Mouse (Mus musculus) lung, postnatal 0 days (tissue): ENCODE measurements around the gene Sox9.

Source experiments
- CTCF ChIP-seq: IDR thresholded peaks from 2 replicates; pipeline ENCODE4 v1.5.1; 2016; ENCODE audit warnings: antibody characterized with exemption, mild to moderate bottlenecking
- EP300 ChIP-seq: IDR thresholded peaks from 2 replicates; pipeline ENCODE4 v1.6.1; 2016; ENCODE audit warnings: antibody characterized with exemption, mild to moderate bottlenecking, control low read depth

DNA sequence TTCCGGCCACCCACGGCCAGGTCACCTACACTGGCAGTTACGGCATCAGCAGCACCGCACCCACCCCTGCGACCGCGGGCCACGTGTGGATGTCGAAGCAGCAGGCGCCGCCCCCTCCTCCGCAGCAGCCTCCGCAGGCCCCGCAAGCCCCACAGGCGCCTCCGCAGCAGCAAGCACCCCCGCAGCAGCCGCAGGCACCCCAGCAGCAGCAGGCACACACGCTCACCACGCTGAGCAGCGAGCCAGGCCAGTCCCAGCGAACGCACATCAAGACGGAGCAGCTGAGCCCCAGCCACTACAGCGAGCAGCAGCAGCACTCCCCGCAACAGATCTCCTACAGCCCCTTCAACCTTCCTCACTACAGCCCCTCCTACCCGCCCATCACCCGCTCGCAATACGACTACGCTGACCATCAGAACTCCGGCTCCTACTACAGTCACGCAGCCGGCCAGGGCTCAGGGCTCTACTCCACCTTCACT is 2.9 kb downstream of the Sox9 start:
- no peak for TF ChIP-seq CTCF
- no peak for TF ChIP-seq EP300
